In genomic region chr3:88454762-88455587, GRCm38 (mm10) we compare ENCODE assay signal across 8 mouse cellular contexts. TPM values are rescaled to one million over a fixed set of nuclear protein-coding genes. Genes with fewer than 3 reads are reported as not detected.
DNase-seq lines count a peak whose midpoint lies in the region; ATAC-seq and TF ChIP-seq lines count a peak whose summit lies in the region.

No protein-coding gene starts in this region.

- no peak overlapping the region for H3K27ac ChIP-seq in hindbrain, embryonic 12.5 days
- H3K27ac ChIP-seq in hindbrain, embryonic 16.5 days (ENCODE audit: low read depth, low read length): no peak overlapping the region
- H3K27ac ChIP-seq in ES-Bruce4 (ENCODE audit: insufficient read depth, low read length): no peak overlapping the region
- no peak overlapping the region for H3K27ac ChIP-seq in heart, embryonic 15.5 days
- H3K27ac ChIP-seq in liver, embryonic 13.5 days: peak overlapping the region; percentile 53

- H3K9ac ChIP-seq in hindbrain, embryonic 12.5 days: peak overlapping the region; percentile 23; the same call in 1 of the 2 replicates
- no peak overlapping the region for H3K9ac ChIP-seq in hindbrain, embryonic 16.5 days (ENCODE audit: low read depth, low read length)
- peak overlapping the region; percentile 54 for H3K9ac ChIP-seq in ES-Bruce4 (ENCODE audit: low read depth, poor library complexity, severe bottlenecking)
- H3K9ac ChIP-seq in heart, embryonic 15.5 days: no peak overlapping the region
- peak overlapping the region; percentile 53 for H3K9ac ChIP-seq in liver, embryonic 13.5 days

- H3K27me3 ChIP-seq in hindbrain, embryonic 12.5 days: peaks cover 16% of the 10 kb centered on the region
- H3K27me3 ChIP-seq in hindbrain, embryonic 16.5 days (replicated peaks; ENCODE audit: control insufficient read depth, insufficient read depth, low read length): no peaks in the 10 kb centered on the region
- no peaks in the 10 kb centered on the region for H3K27me3 ChIP-seq in ES-Bruce4 (ENCODE audit: control insufficient read depth, insufficient read depth, low read length, poor library complexity, severe bottlenecking)
- H3K27me3 ChIP-seq in heart, embryonic 15.5 days: peaks cover 60% of the 10 kb centered on the region
- H3K27me3 ChIP-seq in liver, embryonic 13.5 days: peaks cover 80% of the 10 kb centered on the region

- DNase-seq in liver, embryonic 13.5 days: no peak
- DNase-seq in MN1 (ENCODE audit: low spot score): no peak
- no peak for DNase-seq in cerebellum, adult 9-10 months
- DNase-seq in adrenal gland, postnatal 10 days: no peak

- TF ChIP-seq EP300 in ES-Bruce4 (IDR thresholded peaks at IDR 0.05; ENCODE audit: insufficient read depth, low read depth, low read length): no peak

- no peak for TF ChIP-seq POLR2A in ES-Bruce4 (IDR thresholded peaks at IDR 0.05; ENCODE audit: insufficient read depth, low read length)

- WGBS in hindbrain, embryonic 12.5 days: 62% methylated on average over 9 of the region's 9 CpGs
- WGBS in hindbrain, embryonic 16.5 days: 58% methylated on average over 9 of the region's 9 CpGs
- WGBS in heart, embryonic 15.5 days: 38% methylated on average over 9 of the region's 9 CpGs
- 29% methylated on average over 9 of the region's 9 CpGs for WGBS in liver, embryonic 13.5 days (ENCODE audit: insufficient replicate concordance)

- no peak for ATAC-seq in hindbrain, embryonic 12.5 days (ENCODE audit: low FRiP score)
- no peak for ATAC-seq in hindbrain, embryonic 16.5 days
- ATAC-seq in heart, embryonic 15.5 days (replicated peaks; ENCODE audit: insufficient number of reproducible peaks, insufficient read depth, low FRiP score, low read depth): no peak
- peak; percentile 21; the same call in 1 of the 2 replicates for ATAC-seq in liver, embryonic 13.5 days (ENCODE audit: low read depth)

- H3K4me3 ChIP-seq in hindbrain, embryonic 12.5 days: no peak overlapping the region
- H3K4me3 ChIP-seq in hindbrain, embryonic 16.5 days (ENCODE audit: low read length): no peak overlapping the region
- H3K4me3 ChIP-seq in ES-Bruce4 (ENCODE audit: low read depth, low read length): peak overlapping the region; percentile 36
- no peak overlapping the region for H3K4me3 ChIP-seq in heart, embryonic 15.5 days
- H3K4me3 ChIP-seq in liver, embryonic 13.5 days (replicated peaks): peak overlapping the region; percentile 32

- peaks cover 31% of the 10 kb centered on the region for H3K4me1 ChIP-seq in hindbrain, embryonic 12.5 days
- peaks cover 18% of the 10 kb centered on the region for H3K4me1 ChIP-seq in hindbrain, embryonic 16.5 days (ENCODE audit: control insufficient read depth, insufficient read depth, low read depth, low read length)
- H3K4me1 ChIP-seq in ES-Bruce4 (ENCODE audit: control insufficient read depth, insufficient read depth, low read length): no peaks in the 10 kb centered on the region
- H3K4me1 ChIP-seq in heart, embryonic 15.5 days (replicated peaks): peaks cover 8% of the 10 kb centered on the region
- H3K4me1 ChIP-seq in liver, embryonic 13.5 days (replicated peaks): peaks cover 32% of the 10 kb centered on the region

- no peak overlapping the region for H3K4me2 ChIP-seq in hindbrain, embryonic 12.5 days (replicated peaks)
- no peak overlapping the region for H3K4me2 ChIP-seq in hindbrain, embryonic 16.5 days (ENCODE audit: low read length)
- H3K4me2 ChIP-seq in heart, embryonic 15.5 days: 0 out of 2 replicates have a peak overlapping the region, but pooled peaks have one; percentile 1
- peak overlapping the region; percentile 51 for H3K4me2 ChIP-seq in liver, embryonic 13.5 days

- 0 out of 2 replicates have a peak, but pooled peaks cover 10% of the 10 kb centered on the region for H3K36me3 ChIP-seq in hindbrain, embryonic 12.5 days
- peaks cover 6% of the 10 kb centered on the region; the same call in 1 of the 2 replicates for H3K36me3 ChIP-seq in hindbrain, embryonic 16.5 days (ENCODE audit: control insufficient read depth, insufficient read depth, low read length)
- no peaks in the 10 kb centered on the region for H3K36me3 ChIP-seq in ES-Bruce4 (ENCODE audit: control insufficient read depth, insufficient read depth, low read length, poor library complexity, severe bottlenecking)
- H3K36me3 ChIP-seq in heart, embryonic 15.5 days: no peaks in the 10 kb centered on the region
- peaks cover 6% of the 10 kb centered on the region; the same call in 1 of the 2 replicates for H3K36me3 ChIP-seq in liver, embryonic 13.5 days

- H3K9me3 ChIP-seq in hindbrain, embryonic 12.5 days (replicated peaks): no peaks in the 10 kb centered on the region
- no peaks in the 10 kb centered on the region for H3K9me3 ChIP-seq in hindbrain, embryonic 16.5 days (ENCODE audit: control insufficient read depth, low read length)
- H3K9me3 ChIP-seq in ES-Bruce4 (replicated peaks; ENCODE audit: control insufficient read depth, insufficient read depth, low read length, poor library complexity, severe bottlenecking): no peaks in the 10 kb centered on the region
- no peaks in the 10 kb centered on the region for H3K9me3 ChIP-seq in heart, embryonic 15.5 days (replicated peaks)
- no peaks in the 10 kb centered on the region for H3K9me3 ChIP-seq in liver, embryonic 13.5 days (replicated peaks)

- TF ChIP-seq CTCF in ES-Bruce4 (IDR thresholded peaks at IDR 0.05; ENCODE audit: low read depth, low read length): no peak

RNA-seq across cellular contexts. Expression of gene Sema4a, which starts 6.0 kb away (rescaled TPM):
- polyA plus RNA-seq in hindbrain, embryonic 12.5 days (2016; fragmentation: Nextera tagmentation; extraction: Ambion mirVana): 17.1 and 18.4 TPM in 2 replicates
- polyA plus RNA-seq in hindbrain, embryonic 16.5 days (2015; fragmentation: Nextera tagmentation; extraction: Ambion mirVana): 32.3 and 32.8 TPM in 2 replicates
- 2.3 and 4.0 TPM in 2 replicates for polyA plus RNA-seq in ES-Bruce4 (2011; ENCODE audit: insufficient read depth, insufficient read length, low read depth, missing spikeins)
- 2.1 and 5.3 TPM in 2 replicates for polyA plus RNA-seq in heart, embryonic 15.5 days (2015; fragmentation: Nextera tagmentation; extraction: Ambion mirVana)
- polyA plus RNA-seq in liver, embryonic 13.5 days (2015; fragmentation: Nextera tagmentation; extraction: Ambion mirVana): 13.8 and 15.8 TPM in 2 replicates
- total RNA-seq in adrenal gland, postnatal 10 days (2021): 10 to 100 TPM; 13.4 to 15.5 TPM

RNA-seq across cellular contexts. Expression of gene Slc25a44, which starts 30.0 kb away (rescaled TPM):
- 24.9 and 25.9 TPM in 2 replicates for polyA plus RNA-seq in hindbrain, embryonic 12.5 days (2016; fragmentation: Nextera tagmentation; extraction: Ambion mirVana)
- polyA plus RNA-seq in hindbrain, embryonic 16.5 days (2015; fragmentation: Nextera tagmentation; extraction: Ambion mirVana): 40.3 and 42.3 TPM in 2 replicates
- polyA plus RNA-seq in ES-Bruce4 (2011; ENCODE audit: insufficient read depth, insufficient read length, low read depth, missing spikeins): 13.5 and 14.7 TPM in 2 replicates
- 11.8 and 14.1 TPM in 2 replicates for polyA plus RNA-seq in heart, embryonic 15.5 days (2015; fragmentation: Nextera tagmentation; extraction: Ambion mirVana)
- polyA plus RNA-seq in liver, embryonic 13.5 days (2015; fragmentation: Nextera tagmentation; extraction: Ambion mirVana): 10.4 and 13.2 TPM in 2 replicates
- total RNA-seq in adrenal gland, postnatal 10 days (2021): 10 to 100 TPM; 37.8 to 47.6 TPM

RNA-seq across cellular contexts. Expression of gene Pmf1, which starts 44.8 kb away (rescaled TPM):
- polyA plus RNA-seq in hindbrain, embryonic 12.5 days (2016; fragmentation: Nextera tagmentation; extraction: Ambion mirVana): 73.3 and 82.3 TPM in 2 replicates
- 30.6 and 34.4 TPM in 2 replicates for polyA plus RNA-seq in hindbrain, embryonic 16.5 days (2015; fragmentation: Nextera tagmentation; extraction: Ambion mirVana)
- 88.6 and 102 TPM in 2 replicates for polyA plus RNA-seq in ES-Bruce4 (2011; ENCODE audit: insufficient read depth, insufficient read length, low read depth, missing spikeins)
- 83.6 and 96.3 TPM in 2 replicates for polyA plus RNA-seq in heart, embryonic 15.5 days (2015; fragmentation: Nextera tagmentation; extraction: Ambion mirVana)
- polyA plus RNA-seq in liver, embryonic 13.5 days (2015; fragmentation: Nextera tagmentation; extraction: Ambion mirVana): 97.1 and 105 TPM in 2 replicates
- 10 to 100 TPM; 60.2 to 62.6 TPM for total RNA-seq in adrenal gland, postnatal 10 days (2021)

RNA-seq across cellular contexts. Expression of gene Lmna, which starts 54.8 kb away (rescaled TPM):
- 48.9 and 61.6 TPM in 2 replicates for polyA plus RNA-seq in hindbrain, embryonic 12.5 days (2016; fragmentation: Nextera tagmentation; extraction: Ambion mirVana)
- polyA plus RNA-seq in hindbrain, embryonic 16.5 days (2015; fragmentation: Nextera tagmentation; extraction: Ambion mirVana): 62.3 and 70.4 TPM in 2 replicates
- polyA plus RNA-seq in ES-Bruce4 (2011; ENCODE audit: insufficient read depth, insufficient read length, low read depth, missing spikeins): 30.0 and 37.2 TPM in 2 replicates
- polyA plus RNA-seq in heart, embryonic 15.5 days (2015; fragmentation: Nextera tagmentation; extraction: Ambion mirVana): 110 and 131 TPM in 2 replicates
- polyA plus RNA-seq in liver, embryonic 13.5 days (2015; fragmentation: Nextera tagmentation; extraction: Ambion mirVana): 165 and 184 TPM in 2 replicates
- 100 to 1,000 TPM; 102 to 104 TPM for total RNA-seq in adrenal gland, postnatal 10 days (2021)

Comparison
In these comparisons a context has a peak if more than half of its experiments do, and no peak if none do; other contexts are left out.
1. H3K9ac ChIP-seq: peak in hindbrain, embryonic 12.5 days (single experiment), ES-Bruce4 (single experiment) and liver, embryonic 13.5 days (single experiment); none in hindbrain, embryonic 16.5 days (single experiment) and heart, embryonic 15.5 days (single experiment).
2. H3K4me2 ChIP-seq: peak in heart, embryonic 15.5 days (single experiment) and liver, embryonic 13.5 days (single experiment); none in hindbrain, embryonic 12.5 days (single experiment) and hindbrain, embryonic 16.5 days (single experiment).
3. H3K4me3 ChIP-seq: peak in ES-Bruce4 (single experiment) and liver, embryonic 13.5 days (single experiment); none in hindbrain, embryonic 12.5 days (single experiment), hindbrain, embryonic 16.5 days (single experiment) and heart, embryonic 15.5 days (single experiment).